Mouse (Mus musculus) heart, postnatal 0 days (tissue): ENCODE data around the gene Maml2.

ENCODE experiments used
- CTCF ChIP-seq: IDR thresholded peaks from 2 replicates; pipeline ENCODE4 v1.5.1; 2016; ENCODE audit warnings: antibody characterized with exemption, control low read depth, low read depth
- EP300 ChIP-seq: IDR thresholded peaks from 2 replicates; pipeline ENCODE4 v1.6.1; 2016; ENCODE audit warnings: antibody characterized with exemption, low read depth

DNA sequence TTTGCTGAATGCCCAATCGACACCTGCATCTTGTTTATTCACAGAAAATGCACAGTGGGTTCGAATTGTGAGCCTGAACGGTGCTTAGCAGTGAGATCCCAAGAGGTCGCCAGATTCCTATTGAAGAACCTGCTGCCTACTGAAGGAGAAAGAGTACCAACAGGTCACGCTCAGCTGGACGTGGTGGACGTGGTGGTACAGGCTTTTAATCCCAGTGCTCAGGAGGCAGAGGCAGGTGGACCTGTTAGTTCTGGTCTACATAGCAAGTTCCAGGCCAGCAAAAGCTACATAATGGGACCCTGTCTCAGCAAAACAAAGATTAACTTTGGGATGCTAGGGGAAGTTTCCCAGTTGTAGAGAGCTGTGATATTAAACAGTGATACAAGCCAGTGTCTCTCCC, 170.0 kb downstream of the Maml2 start:
- TF ChIP-seq CTCF, result no peak
- TF ChIP-seq EP300, result no peak
